Mouse (Mus musculus) lung, postnatal 36 days (tissue): Measurements from ENCODE around the gene Inpp5a.
A peak's percentile ranks its signal among the peaks of the same experiment; 100 is the strongest.

Experiments used
- DNase-seq: peaks from one replicate; pipeline ENCODE4 v3.0.0; 2022; ENCODE audit warnings: mixed read lengths

Inpp5a gene

DNA sequence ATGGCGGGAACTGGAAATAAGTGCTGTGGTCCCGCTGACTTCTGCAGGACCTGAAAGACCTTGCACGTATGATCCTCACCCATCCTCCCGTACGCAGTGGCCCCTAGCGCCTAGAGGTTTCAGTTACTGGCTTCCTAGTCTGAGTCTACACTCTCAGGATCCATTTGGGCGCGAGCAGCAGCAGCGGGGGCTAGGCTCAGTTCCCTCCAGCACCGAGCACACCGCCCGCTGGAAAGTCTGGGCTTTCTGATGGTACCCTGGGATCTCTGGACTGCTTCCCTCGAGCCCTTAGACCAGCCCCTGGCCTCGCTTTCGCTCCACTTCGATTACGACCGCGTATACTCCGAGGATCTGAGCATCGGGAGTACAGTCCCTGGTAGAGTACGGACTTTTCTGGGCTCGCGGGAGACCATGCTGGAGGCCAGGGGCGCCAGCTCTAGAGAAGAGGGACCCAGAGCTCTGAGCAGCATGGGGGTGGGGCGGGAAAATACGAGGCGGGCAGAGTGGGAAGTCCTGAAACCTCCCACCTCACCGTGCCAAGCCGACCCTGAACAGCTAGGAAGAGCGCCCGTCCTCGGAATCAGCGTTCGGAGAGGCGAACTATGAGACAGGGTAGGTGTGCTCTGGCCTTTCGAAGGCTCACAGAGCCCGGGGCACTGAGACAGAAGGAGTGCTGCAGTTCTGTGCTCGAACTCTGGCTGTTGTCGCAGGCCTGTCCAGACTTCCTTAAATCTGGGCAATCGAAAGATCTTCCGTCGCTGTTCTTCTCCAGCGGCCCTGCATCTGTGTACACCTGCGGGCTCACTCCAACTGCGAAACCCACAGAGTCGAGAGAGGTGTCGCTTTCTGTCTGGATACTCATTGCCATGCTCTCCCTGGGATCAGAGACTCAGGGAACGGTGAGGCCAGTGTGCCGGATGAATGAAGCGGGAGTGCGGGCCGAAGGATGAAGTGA is 195.6 kb downstream of the Inpp5a start:
- DNase-seq: no peak

DNA sequence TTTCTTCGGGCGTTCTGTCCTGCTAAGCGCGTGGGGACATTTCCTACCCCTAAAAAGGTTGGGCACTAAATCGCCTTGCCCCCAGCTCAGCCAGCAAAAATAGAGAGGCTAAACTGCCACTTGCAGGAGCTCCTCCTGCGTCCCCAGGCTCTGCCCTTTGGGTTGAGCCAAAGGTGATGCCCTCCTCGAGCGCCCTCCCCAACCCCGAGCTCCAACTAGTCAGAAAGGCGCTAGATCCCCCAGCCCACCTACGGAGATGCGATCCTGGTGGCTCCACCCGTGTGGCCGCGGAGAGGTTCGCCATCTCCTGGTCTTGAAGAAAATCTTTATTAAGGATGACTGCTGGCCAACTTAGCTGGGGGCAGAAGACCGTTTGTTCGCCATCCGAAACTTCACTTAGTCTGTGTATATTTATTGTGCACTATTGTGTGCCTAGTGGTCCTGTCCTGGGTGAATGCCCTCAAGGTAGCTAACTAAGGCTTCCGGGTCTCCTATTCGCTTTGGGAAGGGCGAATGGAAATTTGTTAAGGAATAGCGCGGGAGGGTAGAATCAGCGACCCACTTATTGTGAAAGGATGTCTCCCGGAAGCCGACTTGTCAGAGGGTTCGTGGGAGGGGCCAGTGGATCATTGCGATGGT is 196.4 kb downstream of the Inpp5a start:
- DNase-seq: no peak

DNA sequence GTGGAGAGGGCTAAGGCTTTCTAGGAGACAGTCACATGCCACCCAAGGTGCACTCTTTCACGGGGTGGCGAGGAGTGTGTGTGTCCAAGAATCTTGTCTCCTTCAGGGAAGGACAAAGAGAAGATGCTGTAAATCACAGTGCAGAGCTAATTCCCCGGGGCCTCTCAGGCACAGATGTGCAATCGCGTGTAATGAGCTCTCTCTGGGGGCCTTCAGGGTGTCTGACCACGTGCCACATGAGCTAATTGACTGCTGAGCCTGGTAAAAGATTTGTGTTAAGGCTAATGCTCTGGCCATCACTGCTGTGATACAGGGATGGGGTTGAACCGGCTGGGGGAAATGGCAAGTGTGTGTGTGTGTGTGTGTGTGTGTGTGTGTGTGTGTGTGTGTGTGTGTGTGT is 199.0 kb downstream of the Inpp5a start:
- DNase-seq: no peak

DNA sequence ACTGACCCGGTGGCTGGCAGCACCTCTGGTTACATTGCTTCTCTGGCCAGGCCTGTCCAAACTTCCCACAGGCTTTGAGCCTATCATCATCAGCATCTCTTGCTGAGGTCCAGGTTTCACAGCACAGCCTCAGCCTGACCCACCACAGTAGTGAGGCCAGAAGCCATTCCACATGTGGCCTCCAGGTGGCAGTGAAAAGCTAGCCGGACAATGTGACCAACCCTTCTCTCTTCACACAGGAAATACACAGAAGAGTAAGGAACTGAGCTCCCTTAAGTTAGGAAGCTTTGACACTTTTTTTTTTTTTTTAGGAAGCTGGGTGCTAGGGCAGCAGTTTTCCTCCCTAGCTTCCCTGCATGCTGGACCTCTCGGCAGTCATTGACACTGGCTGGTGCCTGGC is 201.4 kb downstream of the Inpp5a start:
- DNase-seq: peak; percentile 60

DNA sequence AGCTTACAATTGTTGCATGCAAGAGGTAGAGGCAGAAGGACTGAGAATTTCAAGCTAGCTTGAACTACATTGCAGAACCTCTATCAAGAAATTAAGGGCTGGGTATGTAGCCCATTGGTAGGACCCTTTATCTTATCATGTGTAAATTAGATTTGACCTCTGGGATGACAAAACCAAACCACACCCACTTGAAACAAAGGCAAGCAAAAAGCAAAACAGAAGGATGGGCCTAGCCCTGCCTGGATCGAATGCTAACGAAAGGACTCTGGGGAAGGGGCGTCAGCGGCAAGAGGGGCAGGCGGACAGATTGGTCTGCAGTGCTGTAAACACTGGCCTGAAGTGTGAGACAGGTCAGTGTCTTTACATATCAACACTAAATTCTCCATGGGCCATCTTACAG is 202.4 kb downstream of the Inpp5a start:
- no peak for DNase-seq

DNA sequence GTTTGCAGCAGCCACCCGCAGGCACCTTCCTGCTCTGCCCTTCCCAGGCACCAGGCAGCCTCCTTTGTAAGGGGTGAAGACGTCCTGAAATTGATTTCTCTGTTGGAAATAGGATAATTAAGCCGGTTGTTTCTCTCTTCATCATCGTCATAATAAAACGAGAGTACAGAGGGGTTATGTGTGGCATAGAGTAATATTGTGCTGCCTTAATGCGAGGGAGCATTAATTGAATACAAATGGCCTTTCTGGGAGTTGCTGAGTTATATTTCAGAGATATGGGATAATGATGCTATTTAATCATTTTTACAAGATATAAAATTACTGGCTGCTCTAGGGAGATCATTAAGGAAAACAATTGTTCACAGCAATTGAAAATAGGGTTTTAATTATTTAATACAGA is 206.4 kb downstream of the Inpp5a start:
- DNase-seq: no peak

DNA sequence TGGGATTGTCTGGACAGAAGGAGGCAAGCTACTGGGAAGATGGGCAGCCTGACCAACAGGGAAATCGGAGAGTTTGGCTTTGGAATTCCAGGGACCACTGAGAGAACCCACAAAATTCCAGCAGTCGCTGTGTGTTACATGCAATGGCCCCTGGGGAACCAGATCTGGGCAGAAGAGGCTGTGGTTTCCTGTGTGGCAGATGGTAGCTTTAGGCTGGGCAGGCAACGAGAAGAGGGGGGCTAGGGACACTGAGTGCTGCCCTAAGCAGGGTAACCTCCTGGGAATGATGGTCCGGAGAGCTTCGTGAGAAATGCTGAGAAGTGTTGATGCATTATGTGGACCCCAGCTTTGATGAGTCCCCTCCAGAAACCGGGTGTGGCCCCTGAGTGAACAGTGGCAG is 207.0 kb downstream of the Inpp5a start:
- no peak for DNase-seq

DNA sequence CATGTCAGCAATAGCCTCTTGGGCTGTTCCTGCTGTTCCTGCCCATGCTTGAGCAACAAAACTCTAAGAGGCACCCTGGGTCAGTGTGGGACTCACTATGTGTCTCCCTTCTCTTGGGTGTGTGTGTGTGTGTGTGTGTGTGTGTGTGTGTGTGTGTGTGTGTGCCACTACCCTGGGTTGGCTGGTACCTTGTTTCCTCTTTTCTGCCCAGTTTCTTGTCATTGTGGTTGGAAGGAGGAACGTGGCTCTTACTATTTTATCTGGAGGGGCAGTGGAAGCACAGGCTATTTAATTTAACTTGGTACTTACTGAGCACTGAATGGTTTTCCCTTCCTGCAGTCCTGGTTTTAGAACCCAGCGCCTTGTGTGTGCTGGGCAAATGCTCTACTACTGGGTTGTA is 221.4 kb downstream of the Inpp5a start:
- no peak for DNase-seq

DNA sequence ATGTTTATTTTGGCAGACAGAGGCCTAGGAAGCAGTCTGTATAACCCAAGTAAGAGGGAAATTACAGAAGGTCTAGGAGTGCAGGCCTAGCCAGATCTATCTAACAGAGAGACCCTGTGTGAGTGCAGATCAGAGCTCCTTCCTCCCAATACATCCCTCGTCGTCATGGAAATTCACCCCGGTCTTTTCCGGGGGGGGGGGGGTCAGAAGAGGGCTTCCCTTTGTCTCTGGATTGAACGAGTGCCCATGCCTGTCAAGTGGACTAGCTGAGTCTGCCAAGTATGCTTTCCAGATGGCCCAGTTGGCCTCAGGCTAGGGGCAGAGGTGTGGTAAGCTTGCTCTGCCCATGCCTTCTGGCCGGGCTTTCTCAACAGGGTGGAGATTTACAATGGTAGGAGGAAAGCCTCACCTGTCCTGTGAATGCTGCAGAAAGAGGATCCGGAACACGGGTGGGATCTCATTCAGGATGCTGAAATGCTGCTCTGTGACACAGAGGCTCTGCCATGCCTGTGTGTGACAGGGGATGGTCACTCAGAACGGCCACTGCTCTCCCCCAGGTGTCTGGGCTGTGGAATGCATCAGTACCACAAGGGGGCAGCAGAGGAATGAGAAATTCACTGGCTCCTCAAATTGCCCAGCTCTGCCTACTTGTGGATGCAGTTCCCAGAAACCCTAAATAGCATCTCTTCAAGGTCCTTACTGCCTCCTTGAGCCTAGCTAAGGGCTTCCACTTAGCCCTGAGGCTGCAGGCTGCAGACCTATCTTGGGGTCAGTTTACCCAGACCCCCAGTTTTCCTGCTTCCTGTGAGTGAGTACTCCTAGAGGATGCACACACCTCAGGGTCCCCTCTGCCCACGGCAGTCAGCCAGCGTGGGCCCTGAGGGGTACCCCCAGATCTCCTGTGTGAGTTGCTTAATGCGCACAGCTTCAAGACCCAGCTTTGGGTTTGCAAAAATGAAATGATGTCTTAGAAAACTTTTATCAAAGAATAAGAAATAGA is 227.2 kb downstream of the Inpp5a start:
- peak; percentile 65 for DNase-seq

DNA sequence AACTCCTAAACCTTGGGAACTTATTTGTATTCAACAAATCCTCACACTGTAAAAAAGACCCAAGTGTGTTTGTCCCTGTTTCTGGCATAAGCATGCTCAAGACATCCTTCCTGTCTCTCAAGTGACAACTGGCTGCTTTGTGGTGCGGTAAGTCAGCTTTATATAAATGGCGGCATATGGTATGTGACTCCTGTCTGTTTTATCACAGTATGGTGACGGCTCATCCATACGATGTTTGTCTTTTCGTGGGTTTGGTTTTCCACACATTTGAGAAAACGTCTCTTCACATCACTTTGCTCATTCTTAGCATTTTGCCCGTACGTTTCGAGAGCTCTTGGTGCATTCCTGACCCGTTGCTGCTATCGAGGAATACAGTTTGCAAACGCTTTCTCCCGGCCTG is 233.7 kb downstream of the Inpp5a start:
- DNase-seq: no peak

DNA sequence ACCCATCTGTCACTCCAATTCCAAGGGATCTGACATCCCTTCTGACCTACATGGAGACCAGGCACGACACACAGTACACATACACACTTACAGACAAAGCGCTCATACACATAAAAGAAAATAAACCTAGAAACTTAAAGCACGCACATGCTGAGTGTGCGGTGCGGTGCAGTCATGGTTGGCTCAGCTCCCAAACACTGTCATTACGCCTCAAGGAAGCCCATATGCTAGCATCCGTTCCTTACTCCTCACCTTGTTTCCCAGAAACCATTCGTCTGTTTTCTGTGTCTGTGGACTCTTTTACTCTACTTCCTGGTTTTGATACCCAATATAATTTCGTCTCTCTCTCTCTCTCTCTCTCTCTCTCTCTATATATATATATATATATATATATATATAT is 236.2 kb downstream of the Inpp5a start:
- DNase-seq: no peak
